Mouse (Mus musculus): ENCODE results near the gene Timm13.

DNA sequence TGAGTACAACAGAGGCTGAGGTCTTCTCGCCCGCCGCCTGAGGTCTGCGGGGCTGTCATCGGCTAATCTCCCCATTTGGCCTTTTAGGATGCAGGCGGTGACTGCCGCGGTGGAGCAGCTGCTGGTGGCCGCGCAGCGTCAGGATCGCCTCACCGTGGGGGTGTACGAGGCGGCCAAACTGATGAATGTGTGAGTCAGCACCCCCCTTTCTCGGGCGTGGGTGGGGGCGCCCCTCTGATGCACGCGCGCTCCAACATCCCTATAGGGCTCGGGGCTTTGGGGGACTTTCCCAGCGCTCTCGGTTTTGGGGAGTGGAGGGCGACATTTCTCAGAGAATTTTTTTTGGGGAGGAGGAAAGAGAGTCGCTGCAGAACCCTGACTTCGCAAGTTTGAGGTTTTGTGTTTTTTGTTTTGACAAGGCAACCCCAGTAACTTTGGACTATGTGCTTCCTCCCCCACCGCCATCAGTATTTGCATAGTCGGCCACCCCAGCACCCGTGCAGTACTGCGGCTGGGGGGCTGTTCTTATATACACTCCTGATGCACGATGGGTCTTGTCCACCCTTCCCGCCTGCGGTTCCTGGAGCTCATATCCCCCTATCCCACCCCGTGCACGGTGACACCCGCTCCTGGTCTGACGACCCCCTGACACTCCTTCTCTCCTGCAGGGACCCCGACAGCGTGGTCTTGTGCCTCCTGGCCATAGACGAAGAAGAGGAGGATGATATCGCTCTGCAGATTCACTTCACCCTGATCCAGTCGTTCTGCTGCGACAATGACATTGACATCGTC, 29.8 kb upstream of the Timm13 start:
- no peak for TF ChIP-seq POLR2A (IDR thresholded peaks at IDR 0.05; ENCODE audit: borderline replicate concordance, insufficient read depth, low read length)
- no peak for TF ChIP-seq CTCF (IDR thresholded peaks at IDR 0.05; ENCODE audit: borderline replicate concordance, insufficient read depth, low read depth, low read length)
